Mouse (Mus musculus) hindbrain, postnatal 0 days (tissue): ENCODE measurements at regions not wholly inside any gene's neighbourhood (a gene's known extent, or its start where the extent isn't known, plus 50 kb on each side); places are given as distances from the start of the nearest gene placed in this dataset.

Source experiments
- ATAC-seq: fragments of 200-750 bp; cut with Nextera tagmentation; 2 replicates; pipeline ENCODE4 v1.8.0; 2017; ENCODE audit warnings: mild to moderate bottlenecking, moderate TSS enrichment, moderate library complexity
- DNase-seq: peaks from one replicate; pipeline ENCODE4 v3.0.0-alpha.2; 2015; ENCODE audit warnings: low spot score
- H3K27ac ChIP-seq: fragments of 300-500 bp; sonication (generic); 2 replicates; pipeline ENCODE4 v1.5.1; 2014; ENCODE audit warnings: mild to moderate bottlenecking
- H3K27me3 ChIP-seq: fragments of 300-500 bp; sonication (generic); 2 replicates; pipeline ENCODE4 v1.6.1; 2014; ENCODE audit warnings: low read length, mixed read lengths; ENCODE audit not compliant: insufficient read depth
- H3K36me3 ChIP-seq: fragments of 300-500 bp; sonication (generic); 2 replicates; pipeline ENCODE4 v1.6.1; 2014; ENCODE audit warnings: low read length, mixed read lengths; ENCODE audit not compliant: insufficient read depth
- H3K4me1 ChIP-seq: fragments of 300-500 bp; sonication (generic); 2 replicates; pipeline ENCODE4 v1.6.1; 2014; ENCODE audit warnings: antibody characterized with exemption, low read length, mixed read lengths; ENCODE audit not compliant: insufficient read depth
- H3K4me2 ChIP-seq: fragments of 300-500 bp; sonication (generic); 2 replicates; pipeline ENCODE4 v1.6.1; 2014; ENCODE audit warnings: low read depth, mild to moderate bottlenecking, low read length, moderate library complexity, mixed read lengths
- H3K4me3 ChIP-seq: fragments of 300-500 bp; sonication (generic); 2 replicates; pipeline ENCODE4 v1.5.1; 2014; ENCODE audit warnings: low read length
- H3K9ac ChIP-seq: fragments of 300-500 bp; sonication (generic); replicated peaks from 2 replicates; pipeline ENCODE4 v1.6.1; 2014; ENCODE audit warnings: mild to moderate bottlenecking, low read length, moderate library complexity, mixed read lengths
- H3K9me3 ChIP-seq: fragments of 300-500 bp; sonication (generic); 2 replicates; pipeline ENCODE4 v1.6.1; 2016; ENCODE audit warnings: low read length, mixed read lengths
- CTCF ChIP-seq: IDR thresholded peaks from 2 replicates; pipeline ENCODE4 v1.5.1; 2016; ENCODE audit warnings: antibody characterized with exemption, control low read depth, low read depth
- WGBS: fragments of 180-500 bp; shearing (Covaris S2); extraction: QIAGEN DNeasy Blood & Tissue Kit; methylation state at CpG from one replicate; pipeline ENCODE4 v1.1.7; 2014; 5-methylcytosine and 5-hydroxymethylcytosine counted together

- DNase-seq (no peak), ATAC-seq (no peak)
- no peak for TF ChIP-seq CTCF
- Histone ChIP-seq H3K9ac (no peak overlapping the region), H3K4me1 (no peaks in the 10 kb centered on the region), H3K4me2 (no peak overlapping the region), H3K9me3 (no peaks in the 10 kb centered on the region), H3K27ac (no peak overlapping the region), H3K4me3 (no peak overlapping the region), H3K27me3 (no peaks in the 10 kb centered on the region), H3K36me3 (no peaks in the 10 kb centered on the region)
- 77% methylated on average over 4 of the region's 4 CpGs for WGBS
Observed at GRCm38 (mm10) chr16:91989332-91989731, 68.7 kb upstream of the Mrps6 start.

- Histone ChIP-seq H3K4me1 (no peaks in the 10 kb centered on the region), H3K27ac (peak overlapping the region; percentile 54), H3K9me3 (no peaks in the 10 kb centered on the region), H3K36me3 (no peaks in the 10 kb centered on the region), H3K4me3 (peak overlapping the region; percentile 19), H3K27me3 (no peaks in the 10 kb centered on the region), H3K9ac (0 out of 2 replicates have a peak overlapping the region, but pooled peaks have one; percentile 30), H3K4me2 (peak overlapping the region; percentile 50)
- TF ChIP-seq CTCF, result no peak
- DNase-seq (peak; percentile 50), ATAC-seq (peak; percentile 66)
- 14% methylated on average over 13 of the region's 13 CpGs for WGBS
Observed at GRCm38 (mm10) chr16:91995459-91996190, 62.4 kb upstream of the Mrps6 start.

GRCm38 (mm10) chr16:92007351-92007750, 50.7 kb upstream of the Mrps6 start:
- no peak for TF ChIP-seq CTCF
- WGBS, result 88% methylated on average over 5 of the region's 5 CpGs
- DNase-seq (no peak), ATAC-seq (no peak)
- Histone ChIP-seq H3K4me1 (no peaks in the 10 kb centered on the region), H3K4me3 (no peak overlapping the region), H3K27ac (no peak overlapping the region), H3K36me3 (no peaks in the 10 kb centered on the region), H3K4me2 (no peak overlapping the region), H3K9me3 (no peaks in the 10 kb centered on the region), H3K27me3 (no peaks in the 10 kb centered on the region), H3K9ac (no peak overlapping the region)
